Mouse (Mus musculus): ENCODE data around the gene Nelfb.

The Nelfb gene

GRCm38 (mm10) chr2:25213266-25213865 lies 2.1 kb upstream of the Nelfb start:
- in situ Hi-C loops (cut with MboI; ENCODE audit: low pct_unique_long_range_greater_than_20kb in 1 of 2, low sequenced_read_pairs in 2 of 2, unreplicated experiment in 1 of 2) = no loop called here

DNA sequence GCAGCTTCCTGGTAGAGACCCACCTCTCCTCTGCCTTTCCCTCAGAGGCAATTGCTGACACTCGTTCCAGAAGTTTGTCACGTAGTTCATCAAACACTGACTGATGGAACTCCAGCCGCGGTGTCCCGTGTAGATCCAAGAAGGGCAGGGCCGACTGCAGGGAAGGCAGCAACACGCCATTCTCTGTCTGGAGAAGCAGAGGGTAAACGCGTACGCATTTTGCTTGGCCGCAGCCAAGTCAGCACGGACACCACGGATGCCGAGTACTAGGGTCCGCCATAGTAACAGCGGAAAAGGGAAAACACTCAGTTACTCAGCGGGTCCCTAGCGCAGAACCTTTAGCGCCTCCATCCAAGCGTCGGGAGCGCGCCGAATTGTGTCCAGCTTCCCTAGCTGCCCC lies 603 bp downstream of the Nelfb start:
- in situ Hi-C loops (cut with MboI; ENCODE audit: low pct_unique_long_range_greater_than_20kb in 1 of 2, low sequenced_read_pairs in 2 of 2, unreplicated experiment in 1 of 2) = no loop called here

DNA sequence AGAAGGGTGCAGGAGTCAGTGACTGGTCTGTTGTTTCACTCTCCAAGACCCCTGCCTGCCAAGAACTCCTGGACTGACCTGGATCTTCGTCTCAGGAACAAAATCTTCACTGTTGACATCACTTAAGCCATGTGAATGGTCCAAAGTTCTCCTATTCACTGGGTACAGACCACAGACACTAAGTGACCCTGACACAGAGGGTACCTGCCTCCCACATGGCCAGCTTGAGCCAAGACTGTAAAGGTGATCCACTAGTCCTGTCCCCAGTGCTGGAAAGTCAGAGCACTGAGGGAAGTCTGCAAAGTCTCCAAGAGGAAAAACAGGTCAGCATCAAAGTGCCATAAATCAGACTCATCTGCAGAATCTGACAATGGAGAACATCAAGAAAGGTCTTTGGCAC lies 3.7 kb downstream of the Nelfb start:
- in situ Hi-C loops (cut with MboI; ENCODE audit: low pct_unique_long_range_greater_than_20kb in 1 of 2, low sequenced_read_pairs in 2 of 2, unreplicated experiment in 1 of 2) = no loop called here

DNA sequence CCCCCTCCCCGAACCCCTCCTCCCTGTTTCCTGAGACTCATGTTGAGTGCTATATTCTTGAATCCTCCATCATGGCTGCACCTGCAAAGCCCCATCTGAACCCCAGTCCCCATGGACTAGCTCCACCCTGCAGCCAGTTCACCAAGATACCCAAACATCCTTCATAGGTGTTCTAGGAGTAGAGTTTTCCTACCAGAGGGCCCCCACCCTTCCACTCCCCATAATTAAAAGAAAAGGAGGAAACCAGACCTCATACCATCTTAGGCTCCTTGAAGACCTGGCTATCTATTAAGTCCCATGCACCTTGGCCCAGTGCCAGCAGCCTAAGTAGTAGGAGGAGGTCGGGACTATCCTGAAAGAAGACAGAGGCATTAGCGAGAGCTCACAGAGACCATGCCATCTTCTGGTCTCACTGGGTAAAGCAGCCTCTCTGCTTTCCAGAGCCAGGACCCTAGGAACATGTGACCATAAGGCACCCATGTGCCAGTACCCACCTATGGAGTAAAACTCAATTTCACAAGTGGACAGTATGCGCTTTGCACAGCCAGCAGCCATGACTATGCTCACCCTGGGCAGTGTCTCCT lies 7.6 kb downstream of the Nelfb start:
- in situ Hi-C loops (cut with MboI; ENCODE audit: low pct_unique_long_range_greater_than_20kb in 1 of 2, low sequenced_read_pairs in 2 of 2, unreplicated experiment in 1 of 2) = no loop called here

DNA sequence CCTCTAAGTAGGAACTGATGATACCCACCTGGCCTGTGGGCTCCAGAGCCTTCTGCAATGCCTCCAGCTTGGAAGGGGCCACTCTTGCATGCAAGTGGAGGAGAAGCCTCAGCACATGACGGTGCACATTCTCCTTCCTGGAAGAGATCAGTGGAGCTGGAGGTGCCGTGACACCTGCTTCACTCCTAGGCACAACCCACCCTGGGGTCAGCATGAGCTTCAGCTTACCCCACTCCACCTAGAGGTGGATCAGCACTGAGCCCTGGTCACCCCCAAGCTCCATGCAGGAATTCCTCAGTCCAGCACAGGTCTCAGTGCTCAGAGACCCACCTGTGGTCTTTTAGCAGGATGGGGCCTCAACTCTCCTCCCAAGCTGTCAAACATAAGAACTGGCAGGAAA lies 10.7 kb downstream of the Nelfb start:
- in situ Hi-C loops (cut with MboI; ENCODE audit: low pct_unique_long_range_greater_than_20kb in 1 of 2, low sequenced_read_pairs in 2 of 2, unreplicated experiment in 1 of 2) = no loop called here

DNA sequence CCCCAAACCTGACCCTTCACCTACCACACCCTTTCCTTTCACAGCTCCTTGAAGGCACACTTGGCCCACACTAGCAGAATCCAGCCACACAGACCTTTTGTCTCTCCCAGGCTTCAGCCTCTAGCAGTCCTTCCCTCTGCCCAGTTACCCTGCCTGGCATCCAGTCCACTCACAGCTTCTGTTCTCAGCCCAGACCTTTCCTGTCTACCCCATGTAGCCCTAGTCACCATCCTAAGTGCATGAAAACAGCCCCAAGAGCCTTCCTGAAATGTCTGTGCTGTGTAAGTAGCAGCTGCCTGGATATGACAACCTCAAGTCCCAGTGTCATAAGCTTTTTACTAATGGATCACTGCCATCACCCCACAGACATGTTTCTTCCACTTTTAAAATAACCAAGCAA lies 13.3 kb downstream of the Nelfb start:
- in situ Hi-C loops (cut with MboI; ENCODE audit: low pct_unique_long_range_greater_than_20kb in 1 of 2, low sequenced_read_pairs in 2 of 2, unreplicated experiment in 1 of 2) = loop anchor here in 1 of 2 experiments (10.0 kb wide), 1 partner anchor 57 kb away; the partner anchor contains the start of gene Tmem203

DNA sequence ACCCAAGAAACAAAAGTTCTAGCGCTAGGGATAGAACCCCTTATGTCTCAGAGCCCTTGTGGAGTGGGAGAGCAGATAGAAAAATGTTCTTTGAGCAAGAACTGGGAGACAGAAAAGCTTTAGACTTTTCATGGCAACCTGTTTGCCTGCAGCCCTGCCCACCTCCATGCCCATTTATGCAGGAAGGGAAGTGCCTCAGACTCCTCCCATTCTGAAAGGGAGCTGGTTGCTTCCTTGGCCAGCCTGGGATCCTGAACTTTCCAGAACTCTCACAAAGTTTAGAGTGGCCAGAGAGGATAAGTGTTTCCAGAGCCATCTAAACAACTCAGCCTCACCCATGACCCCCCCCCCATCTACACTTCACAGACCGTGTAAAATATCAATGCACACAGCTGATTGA lies 14.1 kb downstream of the Nelfb start:
- in situ Hi-C loops (cut with MboI; ENCODE audit: low pct_unique_long_range_greater_than_20kb in 1 of 2, low sequenced_read_pairs in 2 of 2, unreplicated experiment in 1 of 2) = loop anchor here in 1 of 2 experiments (10.0 kb wide), 1 partner anchor 58 kb away; the partner anchor contains the start of gene Tmem203

DNA sequence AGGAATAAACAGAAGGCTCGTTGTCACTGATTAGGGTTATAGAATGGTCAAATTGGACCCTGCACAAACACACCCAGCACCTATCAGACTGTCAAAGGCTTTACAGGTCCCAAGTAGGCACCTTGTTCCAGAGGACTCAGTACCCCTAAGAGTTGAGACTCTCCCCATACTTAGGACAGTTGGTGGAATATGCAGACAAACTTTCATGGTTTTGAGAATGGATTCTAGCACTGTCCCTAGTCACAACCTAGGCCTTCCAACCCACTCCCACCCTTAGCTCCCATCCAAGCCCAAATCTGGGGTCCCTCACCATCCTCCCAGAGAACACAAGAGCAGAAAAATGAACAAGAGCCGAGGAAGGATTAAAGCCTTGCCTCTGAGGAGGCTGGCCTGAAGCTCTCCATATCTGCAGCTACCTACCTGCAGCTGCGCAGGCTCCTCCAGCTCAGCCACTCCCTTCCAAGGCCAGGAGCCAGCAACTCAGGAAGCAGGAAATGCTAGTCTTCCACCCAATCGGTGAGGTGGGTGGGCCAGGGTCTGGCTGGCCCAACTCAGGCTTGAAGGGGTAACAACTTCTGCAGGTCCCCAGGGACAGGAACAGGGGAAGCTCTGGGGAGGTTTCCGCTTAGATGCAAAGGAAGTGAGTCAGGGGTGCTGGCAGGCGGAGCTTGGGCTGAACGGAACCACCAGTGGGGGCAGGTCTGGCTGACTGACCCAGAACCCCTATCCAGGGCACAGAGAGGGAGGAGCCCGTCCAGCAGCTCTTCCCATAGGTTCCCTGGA lies 14.9 kb downstream of the Nelfb start, which contains the start of gene Tor4a:
Tor4a (minus strand) TSS at position 715 of the 783 bp plus-strand sequence.
- in situ Hi-C loops (cut with MboI; ENCODE audit: low pct_unique_long_range_greater_than_20kb in 1 of 2, low sequenced_read_pairs in 2 of 2, unreplicated experiment in 1 of 2) = loop anchor here in 1 of 2 experiments (10.0 kb wide), 1 partner anchor 58 kb away; the partner anchor contains the start of gene Tmem203

DNA sequence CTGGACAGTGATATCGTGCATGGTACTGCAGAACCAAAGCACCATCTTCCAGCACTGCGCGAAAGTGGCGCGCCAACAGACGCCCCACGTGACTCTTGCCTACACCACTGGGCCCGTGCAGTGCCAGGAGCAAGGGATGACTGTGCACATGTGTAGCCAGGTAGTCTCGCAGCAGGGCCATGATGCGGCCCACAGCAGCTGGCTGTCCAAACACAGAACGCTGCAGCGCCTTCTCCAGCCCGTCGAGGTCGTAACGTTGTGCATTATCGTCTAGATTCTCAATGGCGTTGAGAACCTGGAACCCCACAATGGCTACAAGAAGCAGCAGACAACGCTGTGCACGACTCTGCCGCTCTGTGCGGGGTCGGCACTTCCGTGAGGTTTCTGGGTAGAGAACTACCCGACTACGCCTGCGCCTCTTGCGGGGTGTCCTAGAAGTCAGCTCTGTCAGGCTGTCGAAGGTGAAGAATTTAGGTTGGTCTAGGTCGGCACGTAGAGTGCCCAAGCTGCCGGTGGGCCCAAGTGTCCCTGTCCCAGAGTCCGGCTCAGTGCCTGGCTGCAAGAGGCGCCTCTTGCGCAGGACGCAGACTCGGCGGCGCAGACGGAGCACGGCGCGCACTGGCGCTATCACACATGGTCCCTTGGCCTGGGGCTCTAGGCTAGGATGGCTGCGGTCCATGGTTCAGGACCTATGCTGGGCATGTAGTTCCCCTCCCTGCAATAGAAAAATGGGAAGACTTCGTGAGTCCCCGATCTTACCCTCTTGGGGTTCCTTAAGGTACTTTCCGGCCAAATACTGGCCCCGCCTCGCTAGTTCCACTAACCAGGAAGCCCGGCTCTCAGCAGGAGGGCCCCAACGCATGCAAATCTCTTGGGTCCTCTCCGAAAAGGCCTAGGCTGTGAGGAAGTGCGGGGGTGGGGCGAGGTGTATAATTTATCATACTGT lies 15.8 kb downstream of the Nelfb start:
- in situ Hi-C loops (cut with MboI; ENCODE audit: low pct_unique_long_range_greater_than_20kb in 1 of 2, low sequenced_read_pairs in 2 of 2, unreplicated experiment in 1 of 2) = loop anchor here in 1 of 2 experiments (10.0 kb wide), 1 partner anchor 59 kb away; the partner anchor contains the start of gene Tmem203

GRCm38 (mm10) chr2:25194486-25195171 lies 16.7 kb downstream of the Nelfb start:
- in situ Hi-C loops (cut with MboI; ENCODE audit: low pct_unique_long_range_greater_than_20kb in 1 of 2, low sequenced_read_pairs in 2 of 2, unreplicated experiment in 1 of 2) = loop anchor here in 1 of 2 experiments (10.0 kb wide), 1 partner anchor 60 kb away; the partner anchor contains the start of gene Tmem203

- in situ Hi-C loops (cut with MboI; ENCODE audit: low pct_unique_long_range_greater_than_20kb in 1 of 2, low sequenced_read_pairs in 2 of 2, unreplicated experiment in 1 of 2) = loop anchor here in 1 of 2 experiments (10.0 kb wide), 1 partner anchor 61 kb away; the partner anchor contains the start of gene Tmem203
These were observed 17.3 kb downstream of the Nelfb start for GRCm38 (mm10) chr2:25194006-25194405.

DNA sequence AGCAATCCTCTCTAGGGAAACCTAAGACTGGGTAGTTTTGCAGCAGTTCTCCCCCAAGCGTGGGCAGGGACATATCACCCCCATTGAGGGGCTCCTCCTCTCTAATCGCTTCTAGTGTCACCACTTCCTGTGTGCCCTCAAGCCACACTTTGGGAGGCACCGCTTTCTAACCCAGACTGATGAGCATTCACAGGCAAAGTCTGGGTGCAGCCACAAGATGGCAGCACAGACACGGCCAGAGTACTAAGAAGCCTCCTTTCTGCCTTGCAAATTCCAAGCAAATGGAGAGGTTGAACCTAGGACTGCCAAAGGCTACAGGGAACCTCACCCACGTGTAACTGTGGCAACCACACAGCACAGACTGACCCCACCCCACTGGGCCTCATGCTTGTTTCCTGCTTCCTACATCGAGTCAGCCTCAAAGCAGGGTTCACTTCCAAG lies 17.9 kb downstream of the Nelfb start:
- in situ Hi-C loops (cut with MboI; ENCODE audit: low pct_unique_long_range_greater_than_20kb in 1 of 2, low sequenced_read_pairs in 2 of 2, unreplicated experiment in 1 of 2) = loop anchor here in 1 of 2 experiments (10.0 kb wide), 1 partner anchor 61 kb away; the partner anchor contains the start of gene Tmem203

DNA sequence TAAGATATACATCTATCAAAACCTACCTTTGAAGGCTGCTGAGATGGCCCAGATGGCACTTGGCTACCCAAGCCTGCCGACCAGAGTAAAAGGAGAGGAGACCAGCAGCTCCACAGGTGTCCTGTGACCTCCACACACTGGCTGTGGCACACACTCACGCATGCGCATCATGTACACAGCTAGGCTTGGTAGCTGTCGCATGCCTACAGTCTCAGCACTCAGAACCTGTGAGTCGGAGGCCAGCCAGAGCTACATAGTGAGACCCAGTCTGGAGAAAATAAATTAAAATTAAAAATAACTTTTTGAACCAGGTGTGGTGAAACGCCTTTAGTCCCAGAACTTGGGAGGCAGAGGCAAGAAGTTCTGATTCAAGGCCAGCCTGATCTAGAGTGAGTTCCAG lies 23.4 kb downstream of the Nelfb start:
- in situ Hi-C loops (cut with MboI; ENCODE audit: low pct_unique_long_range_greater_than_20kb in 1 of 2, low sequenced_read_pairs in 2 of 2, unreplicated experiment in 1 of 2) = no loop called here

- in situ Hi-C loops (cut with MboI; ENCODE audit: low pct_unique_long_range_greater_than_20kb in 1 of 2, low sequenced_read_pairs in 2 of 2, unreplicated experiment in 1 of 2) = no loop called here
These were observed 24.7 kb downstream of the Nelfb start for GRCm38 (mm10) chr2:25186575-25186930.

- in situ Hi-C loops (cut with MboI; ENCODE audit: low pct_unique_long_range_greater_than_20kb in 1 of 2, low sequenced_read_pairs in 2 of 2, unreplicated experiment in 1 of 2) = no loop called here
These were observed 25.4 kb downstream of the Nelfb start for GRCm38 (mm10) chr2:25185625-25186574.

DNA sequence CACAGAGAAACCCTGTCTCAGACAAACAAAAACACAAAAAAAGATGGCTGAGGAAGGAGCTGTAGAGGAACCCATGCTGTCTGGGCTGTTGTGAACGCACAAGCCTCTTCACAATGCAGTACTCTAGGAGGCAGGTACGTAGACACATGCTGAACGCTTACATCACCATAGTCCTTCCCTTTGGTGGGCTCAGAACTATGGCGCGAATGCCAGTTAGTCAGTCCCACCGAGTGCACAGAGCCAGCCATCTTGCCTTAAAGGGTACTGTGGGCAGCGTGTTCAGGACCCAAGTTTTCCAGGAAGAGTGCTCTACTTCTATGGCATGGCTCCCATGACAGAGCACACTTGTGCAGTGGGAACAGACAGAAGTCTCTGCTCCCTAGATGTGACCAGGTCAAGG lies 26.8 kb downstream of the Nelfb start:
- in situ Hi-C loops (cut with MboI; ENCODE audit: low pct_unique_long_range_greater_than_20kb in 1 of 2, low sequenced_read_pairs in 2 of 2, unreplicated experiment in 1 of 2) = no loop called here

GRCm38 (mm10) chr2:25183336-25183735 lies 28.0 kb downstream of the Nelfb start:
- in situ Hi-C loops (cut with MboI; ENCODE audit: low pct_unique_long_range_greater_than_20kb in 1 of 2, low sequenced_read_pairs in 2 of 2, unreplicated experiment in 1 of 2) = no loop called here

Data from mouse embryonic stem cell (cell line).